Mouse (Mus musculus): ENCODE data around the gene Ptpn23. TPM values are rescaled to one million over a fixed set of nuclear protein-coding genes. Genes with fewer than 3 reads are reported as not detected.
A peak's percentile ranks its signal among the peaks of the same experiment; 100 is the strongest.

Ptpn23 gene
- polyA plus RNA-seq, 2 experiments: 2.8 to 4.3 TPM

DNA sequence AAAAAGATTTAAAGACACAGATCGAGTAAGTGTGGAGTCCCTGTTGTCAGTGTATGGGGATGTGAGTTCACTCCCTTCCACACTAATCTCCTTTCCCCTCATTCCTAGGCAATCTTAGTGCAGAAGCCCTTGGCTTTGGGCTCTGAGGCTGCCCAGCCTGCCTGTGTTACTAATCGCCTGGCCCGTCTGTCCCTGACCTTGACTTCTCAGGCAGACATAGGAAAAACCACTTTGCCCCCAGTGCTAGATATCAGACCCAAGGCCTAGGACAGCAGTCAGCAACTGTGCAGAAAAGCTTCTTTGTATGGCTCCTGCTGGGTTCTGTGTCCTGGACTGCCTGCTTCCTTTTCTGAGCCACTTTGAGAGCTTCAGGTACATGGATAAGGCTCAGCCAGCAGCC is 32.3 kb downstream of the Ptpn23 start:
- DNase-seq (ENCODE audit: low read depth in 3 of 3, low spot score in 3 of 3) (no peak), ATAC-seq (ENCODE audit: insufficient read depth) (no peak)
- H3K9ac ChIP-seq (replicated peaks): no peak overlapping the region
- H3K4me1 ChIP-seq (replicated peaks; ENCODE audit: control insufficient read depth in 2 of 2, insufficient read depth in 2 of 2, low read length in 1 of 2): no peaks in the 10 kb centered on the region
- WGBS (ENCODE audit: insufficient replicate concordance): 80% methylated on average over 3 of the region's 3 CpGs
- no peak overlapping the region for H3K4me3 ChIP-seq (ENCODE audit: insufficient read depth in 1 of 2, low read depth in 2 of 2, low read length in 2 of 2)
- no peak overlapping the region for H3K27ac ChIP-seq
- no peaks in the 10 kb centered on the region for H3K9me3 ChIP-seq (ENCODE audit: control insufficient read depth, low read length)
- no peak overlapping the region for H3K4me2 ChIP-seq (ENCODE audit: low read depth)
- H3K27me3 ChIP-seq (ENCODE audit: control insufficient read depth, insufficient read depth, low read length): no peaks in the 10 kb centered on the region
- TF ChIP-seq CTCF (IDR thresholded peaks at IDR 0.05; ENCODE audit: low read depth): no peak
- no peak for TF ChIP-seq EP300 (IDR thresholded peaks at IDR 0.05; ENCODE audit: low read depth)
- peaks cover 4% of the 10 kb centered on the region for H3K36me3 ChIP-seq (replicated peaks; ENCODE audit: control insufficient read depth, insufficient read depth, low read depth)

DNA sequence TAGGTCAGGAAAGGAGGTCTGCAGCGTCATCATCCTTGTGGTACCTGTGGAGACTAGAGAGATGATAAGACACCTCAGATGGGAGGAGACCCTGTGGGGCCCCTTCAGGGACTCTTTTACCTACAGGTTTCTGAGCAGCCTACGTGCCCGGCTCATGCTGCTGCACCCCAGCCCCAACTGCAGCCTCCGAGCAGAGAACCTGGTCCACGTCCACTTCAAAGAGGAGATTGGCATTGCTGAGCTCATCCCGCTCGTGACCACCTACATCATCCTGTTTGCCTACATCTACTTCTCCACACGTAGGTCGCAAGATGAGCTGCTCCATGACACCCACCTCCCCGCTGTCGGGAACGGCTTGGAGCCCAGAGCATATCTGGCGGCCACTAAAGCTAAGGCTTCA is 34.1 kb downstream of the Ptpn23 start:
- 76% methylated on average over 13 of the region's 13 CpGs for WGBS (ENCODE audit: insufficient replicate concordance)
- Histone ChIP-seq H3K36me3 (replicated peaks; ENCODE audit: control insufficient read depth, insufficient read depth, low read depth) (peaks cover 4% of the 10 kb centered on the region), H3K4me3 (ENCODE audit: insufficient read depth in 1 of 2, low read depth in 2 of 2, low read length in 2 of 2) (no peak overlapping the region), H3K4me1 (replicated peaks; ENCODE audit: control insufficient read depth in 2 of 2, insufficient read depth in 2 of 2, low read length in 1 of 2) (no peaks in the 10 kb centered on the region), H3K27me3 (ENCODE audit: control insufficient read depth, insufficient read depth, low read length) (no peaks in the 10 kb centered on the region), H3K4me2 (ENCODE audit: low read depth) (no peak overlapping the region), H3K9me3 (ENCODE audit: control insufficient read depth, low read length) (no peaks in the 10 kb centered on the region), H3K27ac (no peak overlapping the region), H3K9ac (replicated peaks) (no peak overlapping the region)
- ATAC-seq (ENCODE audit: insufficient read depth): no peak
- no peak for DNase-seq (ENCODE audit: low read depth in 3 of 3, low spot score in 3 of 3)
- TF ChIP-seq EP300 (IDR thresholded peaks at IDR 0.05; ENCODE audit: low read depth) (no peak), CTCF (IDR thresholded peaks at IDR 0.05; ENCODE audit: low read depth) (no peak)

DNA sequence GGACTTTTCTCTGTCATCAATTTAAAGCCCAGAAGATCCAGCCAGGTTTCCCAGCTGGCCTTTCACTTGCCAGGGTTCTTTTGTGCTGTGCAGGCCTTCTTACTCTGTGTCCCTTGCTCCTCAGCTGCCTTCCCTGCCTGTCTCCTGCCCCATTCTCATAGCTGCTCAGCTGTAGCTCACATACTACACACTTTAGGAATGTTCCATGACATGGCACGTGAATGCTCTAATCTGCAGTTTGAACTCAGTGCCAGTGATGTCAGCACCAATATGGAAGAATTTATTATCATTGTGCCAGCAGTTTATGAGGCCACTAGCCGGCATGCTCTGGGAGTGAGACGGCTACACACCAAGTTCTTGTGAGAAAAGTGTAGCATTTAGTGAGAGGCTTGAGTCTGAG is 38.2 kb downstream of the Ptpn23 start:
- TF ChIP-seq EP300 (IDR thresholded peaks at IDR 0.05; ENCODE audit: low read depth) (no peak), CTCF (IDR thresholded peaks at IDR 0.05; ENCODE audit: low read depth) (no peak)
- H3K4me3 ChIP-seq (ENCODE audit: insufficient read depth in 1 of 2, low read depth in 2 of 2, low read length in 2 of 2): no peak overlapping the region
- no peaks in the 10 kb centered on the region for H3K27me3 ChIP-seq (ENCODE audit: control insufficient read depth, insufficient read depth, low read length)
- peaks cover 4% of the 10 kb centered on the region for H3K36me3 ChIP-seq (replicated peaks; ENCODE audit: control insufficient read depth, insufficient read depth, low read depth)
- no peak overlapping the region for H3K4me2 ChIP-seq (ENCODE audit: low read depth)
- no peaks in the 10 kb centered on the region for H3K9me3 ChIP-seq (ENCODE audit: control insufficient read depth, low read length)
- no peaks in the 10 kb centered on the region for H3K4me1 ChIP-seq (replicated peaks; ENCODE audit: control insufficient read depth in 2 of 2, insufficient read depth in 2 of 2, low read length in 1 of 2)
- 73% methylated on average over 3 of the region's 3 CpGs for WGBS (ENCODE audit: insufficient replicate concordance)
- ATAC-seq (ENCODE audit: insufficient read depth) (no peak), DNase-seq (ENCODE audit: low read depth in 3 of 3, low spot score in 3 of 3) (no peak)
- H3K9ac ChIP-seq (replicated peaks): no peak overlapping the region
- no peak overlapping the region for H3K27ac ChIP-seq

DNA sequence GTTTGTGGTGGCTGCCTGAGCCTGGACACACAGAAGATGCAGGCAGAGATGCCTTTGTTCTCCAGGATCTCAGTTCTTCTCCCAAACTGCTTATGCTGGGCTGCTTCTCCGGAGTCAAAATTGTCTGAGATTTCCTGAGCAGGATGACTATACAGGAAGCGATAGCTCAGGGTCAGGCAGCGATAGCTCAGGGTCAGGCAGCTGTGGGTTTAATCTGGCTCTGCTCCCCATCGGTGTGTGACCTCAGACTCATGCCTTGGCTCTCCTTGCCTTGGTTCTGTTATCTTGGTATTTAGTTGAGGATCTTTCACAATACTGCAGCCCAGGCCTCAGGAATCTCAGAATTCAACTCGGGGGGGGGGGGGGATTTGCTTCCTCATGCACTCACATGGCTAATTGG is 41.3 kb downstream of the Ptpn23 start:
- Histone ChIP-seq H3K27me3 (ENCODE audit: control insufficient read depth, insufficient read depth, low read length) (no peaks in the 10 kb centered on the region), H3K27ac (no peak overlapping the region), H3K9me3 (ENCODE audit: control insufficient read depth, low read length) (no peaks in the 10 kb centered on the region), H3K4me1 (replicated peaks; ENCODE audit: control insufficient read depth in 2 of 2, insufficient read depth in 2 of 2, low read length in 1 of 2) (peaks cover 0 to 2% of the 10 kb centered on the region in 2 experiments; a peak in 1 of 4 replicates), H3K4me2 (ENCODE audit: low read depth) (no peak overlapping the region), H3K36me3 (replicated peaks; ENCODE audit: control insufficient read depth, insufficient read depth, low read depth) (no peaks in the 10 kb centered on the region), H3K9ac (replicated peaks) (no peak overlapping the region), H3K4me3 (ENCODE audit: insufficient read depth in 1 of 2, low read depth in 2 of 2, low read length in 2 of 2) (no peak overlapping the region)
- no peak for ATAC-seq (ENCODE audit: insufficient read depth)
- TF ChIP-seq EP300 (IDR thresholded peaks at IDR 0.05; ENCODE audit: low read depth) (no peak), CTCF (IDR thresholded peaks at IDR 0.05; ENCODE audit: low read depth) (no peak)
- WGBS (ENCODE audit: insufficient replicate concordance): 62% methylated on average over 5 of the region's 5 CpGs
- no peak for DNase-seq (ENCODE audit: low read depth in 3 of 3, low spot score in 3 of 3)

DNA sequence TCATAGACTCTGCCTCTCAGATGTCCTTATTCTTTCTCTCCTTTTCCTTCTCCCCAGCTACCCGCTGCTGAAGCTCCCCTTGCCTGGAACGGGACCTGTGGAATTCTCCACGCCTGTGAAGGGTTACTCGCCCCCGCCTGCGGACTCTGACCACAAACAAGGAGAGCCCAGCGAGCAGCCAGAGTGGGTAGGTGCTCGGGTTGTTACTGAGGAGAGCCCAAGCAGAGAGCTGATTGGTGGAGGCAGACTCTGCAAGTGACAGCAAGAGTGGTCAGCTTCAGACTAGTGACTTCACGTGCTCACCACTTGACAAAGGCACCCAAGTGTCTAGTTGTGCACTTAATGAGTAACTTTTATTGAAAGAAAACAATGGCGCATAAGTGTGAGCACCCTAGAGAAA is 45.7 kb downstream of the Ptpn23 start:
- no peak for TF ChIP-seq CTCF (IDR thresholded peaks at IDR 0.05; ENCODE audit: low read depth)
- TF ChIP-seq EP300 (IDR thresholded peaks at IDR 0.05; ENCODE audit: low read depth): no peak
- H3K4me1 ChIP-seq (replicated peaks; ENCODE audit: control insufficient read depth in 2 of 2, insufficient read depth in 2 of 2, low read length in 1 of 2): peaks cover 0 to 4% of the 10 kb centered on the region in 2 experiments; a peak in 1 of 4 replicates
- H3K27ac ChIP-seq: no peak overlapping the region
- no peak overlapping the region for H3K9ac ChIP-seq (replicated peaks)
- no peak overlapping the region for H3K4me2 ChIP-seq (ENCODE audit: low read depth)
- WGBS (ENCODE audit: insufficient replicate concordance): 67% methylated on average over 10 of the region's 10 CpGs
- H3K4me3 ChIP-seq (ENCODE audit: insufficient read depth in 1 of 2, low read depth in 2 of 2, low read length in 2 of 2): no peak overlapping the region
- no peaks in the 10 kb centered on the region for H3K9me3 ChIP-seq (ENCODE audit: control insufficient read depth, low read length)
- no peaks in the 10 kb centered on the region for H3K27me3 ChIP-seq (ENCODE audit: control insufficient read depth, insufficient read depth, low read length)
- H3K36me3 ChIP-seq (replicated peaks; ENCODE audit: control insufficient read depth, insufficient read depth, low read depth): no peaks in the 10 kb centered on the region
- DNase-seq (ENCODE audit: low read depth in 3 of 3, low spot score in 3 of 3): no peak
- ATAC-seq (ENCODE audit: insufficient read depth): peak; percentile 58
